Mouse (Mus musculus) small intestine, adult 2 months (tissue): ENCODE data around the gene Rasgrp2.

Experiments
- CTCF ChIP-seq: fragments of 200-500 bp; IDR thresholded peaks from 2 replicates; pipeline ENCODE4 v1.5.1; 2012; ENCODE audit warnings: low read depth, mild to moderate bottlenecking, control low read depth, inconsistent platforms, low read length, moderate library complexity, mixed read lengths; ENCODE audit not compliant: insufficient replicate concordance, insufficient read length; ENCODE audit errors: extremely low read depth
- POLR2A ChIP-seq: fragments of 200-500 bp; IDR thresholded peaks from 2 replicates; pipeline ENCODE4 v1.6.1; 2012; ENCODE audit warnings: low read depth, mild to moderate bottlenecking, control low read depth, inconsistent platforms, low read length, moderate library complexity

- TF ChIP-seq CTCF (no peak), POLR2A (no peak)
Observed at GRCm38 (mm10) chr19:6445761-6446423, 46.8 kb downstream of the Rasgrp2 start.
